Mouse (Mus musculus) heart, embryonic 16.5 days (tissue): ENCODE results near the gene Eps8l3. TPM values are rescaled to one million over a fixed set of nuclear protein-coding genes. Genes with fewer than 3 reads are reported as not detected.

Experiments used
- ATAC-seq: fragments of 200-750 bp; cut with Nextera tagmentation; replicated peaks from 2 replicates; pipeline ENCODE4 v1.8.0; 2017; ENCODE audit warnings: moderate number of reproducible peaks; ENCODE audit not compliant: insufficient read depth, low FRiP score; ENCODE audit errors: extremely low read depth
- H3K27ac ChIP-seq: fragments of 300-500 bp; sonication (generic); 2 replicates; pipeline ENCODE4 v1.5.1; 2014; ENCODE audit warnings: mild to moderate bottlenecking, low read length, control low read depth, moderate library complexity
- H3K27me3 ChIP-seq: fragments of 300-500 bp; sonication (generic); 2 replicates; pipeline ENCODE4 v1.6.1; 2014; ENCODE audit warnings: low read length, mixed read lengths; ENCODE audit not compliant: control insufficient read depth, insufficient read depth
- H3K36me3 ChIP-seq: fragments of 300-500 bp; sonication (generic); 2 replicates; pipeline ENCODE4 v1.6.1; 2014; ENCODE audit not compliant: control insufficient read depth, insufficient read depth
- H3K4me1 ChIP-seq: fragments of 300-500 bp; sonication (generic); 2 replicates; pipeline ENCODE4 v1.6.1; 2014; ENCODE audit warnings: low read length, mixed read lengths; ENCODE audit not compliant: control insufficient read depth, insufficient read depth
- H3K4me2 ChIP-seq: fragments of 300-500 bp; sonication (generic); 2 replicates; pipeline ENCODE4 v1.6.1; 2014; ENCODE audit warnings: low read depth, mild to moderate bottlenecking, control low read depth, low read length
- H3K4me3 ChIP-seq: fragments of 300-500 bp; sonication (generic); 2 replicates; pipeline ENCODE4 v1.5.1; 2014; ENCODE audit warnings: mild to moderate bottlenecking, control low read depth, low read length
- H3K9ac ChIP-seq: fragments of 300-500 bp; sonication (generic); 2 replicates; pipeline ENCODE4 v1.6.1; 2014; ENCODE audit warnings: low read length, control low read depth
- H3K9me3 ChIP-seq: fragments of 300-500 bp; sonication (generic); replicated peaks from 2 replicates; pipeline ENCODE4 v1.6.1; 2016; ENCODE audit warnings: low read length; ENCODE audit not compliant: control insufficient read depth
- WGBS: fragments of 180-500 bp; shearing (Covaris S2); extraction: QIAGEN DNeasy Blood & Tissue Kit; methylation state at CpG from one replicate; pipeline ENCODE4 v1.1.7; 2014; 5-methylcytosine and 5-hydroxymethylcytosine counted together
- polyA plus RNA-seq: library from polyadenylated mRNA; unstranded; fragments of >200 nt; fragmentation: Nextera tagmentation; extraction: Ambion mirVana; gene quantifications from 2 replicates; pipeline ENCODE4 v1.2.1, GENCODE M21; 2015

Eps8l3 gene
- polyA plus RNA-seq, 1 experiment from 2014 or later, result 0.64 TPM

GRCm38 (mm10) chr3:107939830-107940229 is 62.8 kb downstream of the Eps8l3 start:
- H3K4me1 ChIP-seq, result peaks cover 17% of the 10 kb centered on the region
- H3K4me2 ChIP-seq, result no peak overlapping the region
- H3K27me3 ChIP-seq, result 0 out of 2 replicates have a peak, but pooled peaks cover 3% of the 10 kb centered on the region
- no peak overlapping the region for H3K4me3 ChIP-seq
- WGBS, result 61% methylated on average over 4 of the region's 4 CpGs
- no peak for ATAC-seq
- H3K27ac ChIP-seq, result no peak overlapping the region
- no peak overlapping the region for H3K9ac ChIP-seq
- H3K36me3 ChIP-seq, result no peaks in the 10 kb centered on the region
- H3K9me3 ChIP-seq, result no peaks in the 10 kb centered on the region

- H3K4me1 ChIP-seq, result peaks cover 14% of the 10 kb centered on the region
- WGBS, result 43% methylated on average over 7 of the region's 7 CpGs
- H3K9ac ChIP-seq, result no peak overlapping the region
- no peaks in the 10 kb centered on the region for H3K9me3 ChIP-seq
- H3K27ac ChIP-seq, result no peak overlapping the region
- H3K4me3 ChIP-seq, result no peak overlapping the region
- H3K27me3 ChIP-seq, result 0 out of 2 replicates have a peak, but pooled peaks cover 3% of the 10 kb centered on the region
- H3K36me3 ChIP-seq, result no peaks in the 10 kb centered on the region
- H3K4me2 ChIP-seq, result no peak overlapping the region
- ATAC-seq, result no peak
Measured at GRCm38 (mm10) chr3:107940524-107940923, 63.5 kb downstream of the Eps8l3 start.

- 0 out of 2 replicates have a peak, but pooled peaks cover 3% of the 10 kb centered on the region for H3K27me3 ChIP-seq
- WGBS, result 58% methylated on average over 4 of the region's 4 CpGs
- no peaks in the 10 kb centered on the region for H3K36me3 ChIP-seq
- H3K4me2 ChIP-seq, result no peak overlapping the region
- no peak overlapping the region for H3K4me3 ChIP-seq
- H3K4me1 ChIP-seq, result peaks cover 10% of the 10 kb centered on the region
- H3K27ac ChIP-seq, result no peak overlapping the region
- no peaks in the 10 kb centered on the region for H3K9me3 ChIP-seq
- ATAC-seq, result no peak
- H3K9ac ChIP-seq, result no peak overlapping the region
Measured at GRCm38 (mm10) chr3:107941261-107941660, 64.2 kb downstream of the Eps8l3 start.

Other genes with a start within 250 kb of the Eps8l3 start
- gene Gm10961, start 245.9 kb upstream of the Eps8l3 start, polyA plus RNA-seq, result not detected in 2 replicates
- gene Strip1, start 245.5 kb upstream of the Eps8l3 start, polyA plus RNA-seq, result 32.2 and 36.5 TPM in 2 replicates
- 51.9 and 53.2 TPM in 2 replicates for gene Ahcyl1, start 180.7 kb upstream of the Eps8l3 start, polyA plus RNA-seq
- 8.8 and 10.2 TPM in 2 replicates for gene Csf1, start 116.8 kb upstream of the Eps8l3 start, polyA plus RNA-seq
- gene Gstm5, start 18.6 kb downstream of the Eps8l3 start, polyA plus RNA-seq, result 118 and 121 TPM in 2 replicates
- 26.8 and 28.1 TPM in 2 replicates for gene Gstm7, start 54.6 kb downstream of the Eps8l3 start, polyA plus RNA-seq
- 11.7 and 12.2 TPM in 2 replicates for gene Gstm6, start 66.5 kb downstream of the Eps8l3 start, polyA plus RNA-seq
- gene Gstm3, start 92.1 kb downstream of the Eps8l3 start, polyA plus RNA-seq, result 0.12 and 0.22 TPM in 2 replicates
- 79.3 and 81.3 TPM in 2 replicates for gene Gstm2, start 109.2 kb downstream of the Eps8l3 start, polyA plus RNA-seq
- gene Gstm1, start 140.7 kb downstream of the Eps8l3 start, polyA plus RNA-seq, result 111 and 113 TPM in 2 replicates
- gene Gstm4, start 167.7 kb downstream of the Eps8l3 start, polyA plus RNA-seq, result 16.6 and 17.6 TPM in 2 replicates
- gene Ampd2, start 209.4 kb downstream of the Eps8l3 start, polyA plus RNA-seq, result 27.1 and 29.2 TPM in 2 replicates
- 0.71 and 0.79 TPM in 2 replicates for gene Gnat2, start 215.6 kb downstream of the Eps8l3 start, polyA plus RNA-seq